Mouse (Mus musculus) frontal cortex, postnatal 10 days (tissue): Measurements from ENCODE around the gene Galnt10.

Source experiments
- DNase-seq, 2 experiments: peaks; one replicate each; pipeline ENCODE4 v3.0.0; 2022; ENCODE audit warnings: low spot score in 2 of 2, mixed read lengths in 1 of 2

Gene Galnt10

GRCm38 (mm10) chr11:57645018-57645559, at the start of gene Galnt10:
Gene Galnt10 (plus strand): TSS chr11:57645442.
- DNase-seq, result peak; percentile 59 to 82

GRCm38 (mm10) chr11:57595899-57596298, 49.3 kb upstream of the Galnt10 start:
- no peak for DNase-seq

- DNase-seq, result peak; percentile 49 to 68
Observed at GRCm38 (mm10) chr11:57598161-57598560, 47.1 kb upstream of the Galnt10 start.

- no peak for DNase-seq
Observed at GRCm38 (mm10) chr11:57599304-57599703, 45.9 kb upstream of the Galnt10 start.

GRCm38 (mm10) chr11:57600113-57600512, 45.1 kb upstream of the Galnt10 start:
- DNase-seq, result no peak

GRCm38 (mm10) chr11:57600621-57601121, 44.6 kb upstream of the Galnt10 start:
- peak; percentile 56 to 66 for DNase-seq

GRCm38 (mm10) chr11:57601806-57602455, 43.3 kb upstream of the Galnt10 start:
- no peak for DNase-seq

GRCm38 (mm10) chr11:57605086-57605485, 40.2 kb upstream of the Galnt10 start:
- DNase-seq, result no peak

GRCm38 (mm10) chr11:57605660-57606059, 39.6 kb upstream of the Galnt10 start:
- DNase-seq, result no peak

- DNase-seq, result no peak
Observed at GRCm38 (mm10) chr11:57614502-57614901, 30.7 kb upstream of the Galnt10 start.

- no peak for DNase-seq
Observed at GRCm38 (mm10) chr11:57615286-57615685, 30.0 kb upstream of the Galnt10 start.

- no peak for DNase-seq
Observed at GRCm38 (mm10) chr11:57615871-57616270, 29.4 kb upstream of the Galnt10 start.

- no peak for DNase-seq
Observed at GRCm38 (mm10) chr11:57617526-57618264, 27.5 kb upstream of the Galnt10 start.

- DNase-seq, result no peak
Observed at GRCm38 (mm10) chr11:57621472-57621871, 23.8 kb upstream of the Galnt10 start.

GRCm38 (mm10) chr11:57621876-57622275, 23.4 kb upstream of the Galnt10 start:
- no peak for DNase-seq

- DNase-seq, result no peak
Observed at GRCm38 (mm10) chr11:57624490-57624893, 20.8 kb upstream of the Galnt10 start.

GRCm38 (mm10) chr11:57625465-57625864, 19.8 kb upstream of the Galnt10 start:
- no peak for DNase-seq

GRCm38 (mm10) chr11:57627086-57627735, 18.0 kb upstream of the Galnt10 start:
- DNase-seq, result no peak

GRCm38 (mm10) chr11:57631805-57632485, 13.3 kb upstream of the Galnt10 start:
- DNase-seq, result no peak

- DNase-seq, result no peak
Observed at GRCm38 (mm10) chr11:57633006-57633405, 12.2 kb upstream of the Galnt10 start.

GRCm38 (mm10) chr11:57633975-57634585, 11.2 kb upstream of the Galnt10 start:
- no peak for DNase-seq
